Mouse (Mus musculus): ENCODE results near the gene Slc9a3r1.
A peak's percentile ranks its signal among the peaks of the same experiment; 100 is the strongest.

Slc9a3r1 gene

GRCm38 (mm10) chr11:115163568-115164150, 518 bp downstream of the Slc9a3r1 start:
- no peak for DNase-seq (ENCODE audit: low spot score)

- DNase-seq (ENCODE audit: low spot score): no peak
These were observed 1.3 kb downstream of the Slc9a3r1 start for GRCm38 (mm10) chr11:115164341-115164975.

- no peak for DNase-seq (ENCODE audit: low spot score)
These were observed 1.8 kb downstream of the Slc9a3r1 start for GRCm38 (mm10) chr11:115164976-115165374.

- no peak for DNase-seq (ENCODE audit: low spot score)
These were observed 3.6 kb downstream of the Slc9a3r1 start for GRCm38 (mm10) chr11:115166776-115167175.

GRCm38 (mm10) chr11:115167631-115168249, 4.6 kb downstream of the Slc9a3r1 start:
- no peak for DNase-seq (ENCODE audit: low spot score)

- no peak for DNase-seq (ENCODE audit: low spot score)
These were observed 6.3 kb downstream of the Slc9a3r1 start for GRCm38 (mm10) chr11:115169430-115169829.

- DNase-seq (ENCODE audit: low spot score): no peak
These were observed 8.0 kb downstream of the Slc9a3r1 start for GRCm38 (mm10) chr11:115171125-115171524.

GRCm38 (mm10) chr11:115172825-115173287, 9.7 kb downstream of the Slc9a3r1 start:
- no peak for DNase-seq (ENCODE audit: low spot score)

- DNase-seq (ENCODE audit: low spot score): no peak
These were observed 10.6 kb downstream of the Slc9a3r1 start for GRCm38 (mm10) chr11:115173549-115174339.

GRCm38 (mm10) chr11:115176399-115177190, 13.5 kb downstream of the Slc9a3r1 start:
- DNase-seq (ENCODE audit: low spot score): no peak

GRCm38 (mm10) chr11:115177559-115178195, 14.5 kb downstream of the Slc9a3r1 start:
- no peak for DNase-seq (ENCODE audit: low spot score)

GRCm38 (mm10) chr11:115178766-115179165, 15.6 kb downstream of the Slc9a3r1 start:
- no peak for DNase-seq (ENCODE audit: low spot score)

GRCm38 (mm10) chr11:115179191-115179590, 16.1 kb downstream of the Slc9a3r1 start:
- no peak for DNase-seq (ENCODE audit: low spot score)

GRCm38 (mm10) chr11:115179881-115180280, 16.7 kb downstream of the Slc9a3r1 start:
- no peak for DNase-seq (ENCODE audit: low spot score)

- DNase-seq (ENCODE audit: low spot score): peak; percentile 88
These were observed 18.9 kb downstream of the Slc9a3r1 start for GRCm38 (mm10) chr11:115181913-115182638.

GRCm38 (mm10) chr11:115184973-115185372, 21.8 kb downstream of the Slc9a3r1 start:
- DNase-seq (ENCODE audit: low spot score): no peak

- peak; percentile 98 for DNase-seq (ENCODE audit: low spot score)
These were observed 24.1 kb downstream of the Slc9a3r1 start, which contains the start of gene Tmem104 for GRCm38 (mm10) chr11:115187224-115187639. Gene Tmem104, plus strand, starts transcription at chr11:115187487.

- DNase-seq (ENCODE audit: low spot score): no peak
These were observed 24.6 kb downstream of the Slc9a3r1 start, which contains the start of gene Nat9 for GRCm38 (mm10) chr11:115187693-115188092. Gene Nat9, minus strand, starts transcription at chr11:115187859.

- DNase-seq (ENCODE audit: low spot score): no peak
These were observed 25.5 kb downstream of the Slc9a3r1 start for GRCm38 (mm10) chr11:115188539-115189231.

GRCm38 (mm10) chr11:115189304-115189703, 26.2 kb downstream of the Slc9a3r1 start:
- DNase-seq (ENCODE audit: low spot score): no peak

All from ovary, postnatal 14 days (tissue).